Mouse (Mus musculus) B cell, adult 67 days (primary cell): ENCODE data around the gene Armc3. TPM values are rescaled to one million over a fixed set of nuclear protein-coding genes. Genes with fewer than 3 reads are reported as not detected.

Source experiments
- total RNA-seq, 2 experiments: library from RNA; stranded (reverse); gene quantifications; 4 replicates each; pipeline ENCODE4 v1.2.4; 2023

Armc3 gene
- 1 to 10 TPM; 1.6 to 2.0 TPM for total RNA-seq

GRCm38 (mm10) chr2:19198452-19199365, at the start of gene Armc3:
Gene Armc3, plus strand, starts transcription at chr2:19199302.

Other genes starting within 250 kb of the Armc3 start
- 10 to 100 TPM; 89.5 to 92.6 TPM for gene Pip4k2a, start 201.2 kb upstream of the Armc3 start, total RNA-seq
- under 1 TPM; 0.65 to 0.87 TPM for gene 4930426L09Rik, start 201.0 kb upstream of the Armc3 start, total RNA-seq
- gene Msrb2, start 172.1 kb downstream of the Armc3 start, total RNA-seq: 1 to 10 TPM; 4.1 to 5.4 TPM
- gene Ptf1a, start 246.4 kb downstream of the Armc3 start, total RNA-seq: not detected